Mouse (Mus musculus) embryonic fibroblast, embryonic 13.5 days (primary cell): Measurements from ENCODE around the gene Layn.

Source experiments
- CTCF ChIP-seq: IDR thresholded peaks from 2 replicates; pipeline ENCODE4 v1.5.1; 2011; ENCODE audit warnings: mild to moderate bottlenecking, control low read depth, low read length, moderate library complexity, borderline replicate concordance; ENCODE audit not compliant: insufficient read depth
- POLR2A ChIP-seq: IDR thresholded peaks from 2 replicates; pipeline ENCODE4 v1.6.1; 2011; ENCODE audit warnings: low read depth, mild to moderate bottlenecking, control low read depth, low read length, moderate library complexity

DNA sequence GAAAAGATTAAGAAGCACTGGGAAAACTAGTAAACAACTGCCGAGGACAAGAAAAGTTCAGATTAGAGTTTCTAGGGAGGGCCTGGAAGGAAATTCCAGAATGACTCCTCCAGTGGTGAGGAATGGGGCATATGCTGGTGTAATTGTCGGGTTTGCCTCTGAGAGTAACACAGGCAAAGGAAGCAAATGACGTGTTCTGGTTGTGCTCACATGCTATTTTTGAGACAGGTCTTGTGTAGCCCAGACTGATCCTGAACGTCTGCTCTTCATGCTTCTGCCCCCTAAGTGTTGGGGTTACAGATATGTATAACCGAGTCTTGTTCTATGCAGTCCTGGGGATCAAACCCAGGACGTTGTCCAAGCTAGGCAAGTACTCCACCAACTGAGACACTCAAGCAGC is 45.3 kb downstream of the Layn start:
- TF ChIP-seq CTCF (no peak), POLR2A (no peak)
